Mouse (Mus musculus) mouse embryonic stem cell (cell line): Measurements from ENCODE around the gene Lypd3.
"Not testable (repeated sequence)": the region's sequence is repeated elsewhere in the genome, so short reads cannot be mapped to it uniquely, and the experiment has no call there.

Experiments used
- in situ Hi-C, 2 experiments: fragments of 300-500 bp; cut with MboI; formaldehyde crosslinking; loops; 1 replicate in 1 of 2; 3 replicates in 1 of 2; pipeline ENCODE4 v1.14.3; 2019 to 2020; ENCODE audit warnings: low sequenced_read_pairs in 2 of 2, low pct_unique_long_range_greater_than_20kb in 1 of 2, mixed read lengths in 1 of 2; ENCODE audit not compliant: unreplicated experiment in 1 of 2

The Lypd3 gene

DNA sequence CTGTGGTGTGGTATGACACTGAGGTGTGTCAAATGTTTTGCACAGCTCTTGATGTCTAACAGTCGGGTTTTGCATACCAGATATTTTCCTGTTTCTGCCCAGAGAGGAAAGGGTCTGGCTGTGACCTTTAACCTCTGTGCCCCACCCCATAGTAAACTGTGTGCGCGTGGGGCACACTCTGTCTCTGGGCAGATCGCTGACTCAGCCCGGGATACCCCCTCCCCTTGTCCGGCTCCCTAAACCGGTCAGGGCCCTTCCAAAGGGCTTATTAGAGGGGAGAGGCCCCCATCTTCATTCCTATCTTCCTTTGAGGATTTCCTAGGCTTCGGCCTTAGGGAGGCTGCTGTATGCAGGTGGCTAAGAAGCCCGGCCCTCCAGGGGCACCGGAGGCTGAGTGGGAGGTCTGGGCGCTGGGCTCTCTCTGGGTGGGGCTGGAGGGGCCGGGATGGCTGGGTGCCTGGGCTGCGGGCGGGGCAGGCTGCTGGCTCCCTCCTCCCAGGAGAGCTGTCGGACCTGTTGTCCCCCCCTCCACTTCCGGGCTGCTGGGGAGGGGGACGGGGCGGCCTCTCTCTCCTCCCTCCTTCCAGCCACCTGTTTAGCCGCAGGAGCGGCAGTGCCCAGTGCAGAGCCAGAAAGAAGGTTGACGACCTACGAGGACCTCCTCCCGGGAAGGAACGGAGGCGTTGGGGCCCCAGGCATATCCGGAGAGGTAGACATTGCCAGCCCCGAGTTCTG lies 26.0 kb upstream of the Lypd3 start, which contains the start of gene Phldb3:
Phldb3 (plus strand) TSS at position 620 of the 735 bp plus-strand sequence.
- in situ Hi-C loops: no loop called here

GRCm38 (mm10) chr7:24610879-24611494 lies 25.4 kb upstream of the Lypd3 start:
- in situ Hi-C loops: no loop called here

DNA sequence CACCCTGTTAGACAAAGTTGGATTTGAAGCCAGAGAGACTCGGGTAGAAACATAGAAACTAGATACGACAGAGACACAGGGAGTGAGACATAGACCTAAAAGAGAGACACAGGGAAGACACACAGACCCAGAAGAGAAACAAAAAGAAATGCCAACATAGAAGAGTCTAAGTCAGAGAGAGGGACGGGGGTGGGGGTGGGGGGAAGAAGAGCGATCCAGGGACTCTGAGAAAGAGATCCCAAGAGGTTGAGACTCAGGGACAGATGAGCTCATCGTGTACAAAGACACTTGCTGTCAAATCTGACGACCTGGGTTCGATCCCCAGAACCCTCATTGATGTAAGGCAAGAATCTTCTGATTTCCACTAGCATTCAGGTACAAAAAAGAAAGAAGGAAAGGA lies 24.6 kb upstream of the Lypd3 start:
- in situ Hi-C loops: no loop called here

DNA sequence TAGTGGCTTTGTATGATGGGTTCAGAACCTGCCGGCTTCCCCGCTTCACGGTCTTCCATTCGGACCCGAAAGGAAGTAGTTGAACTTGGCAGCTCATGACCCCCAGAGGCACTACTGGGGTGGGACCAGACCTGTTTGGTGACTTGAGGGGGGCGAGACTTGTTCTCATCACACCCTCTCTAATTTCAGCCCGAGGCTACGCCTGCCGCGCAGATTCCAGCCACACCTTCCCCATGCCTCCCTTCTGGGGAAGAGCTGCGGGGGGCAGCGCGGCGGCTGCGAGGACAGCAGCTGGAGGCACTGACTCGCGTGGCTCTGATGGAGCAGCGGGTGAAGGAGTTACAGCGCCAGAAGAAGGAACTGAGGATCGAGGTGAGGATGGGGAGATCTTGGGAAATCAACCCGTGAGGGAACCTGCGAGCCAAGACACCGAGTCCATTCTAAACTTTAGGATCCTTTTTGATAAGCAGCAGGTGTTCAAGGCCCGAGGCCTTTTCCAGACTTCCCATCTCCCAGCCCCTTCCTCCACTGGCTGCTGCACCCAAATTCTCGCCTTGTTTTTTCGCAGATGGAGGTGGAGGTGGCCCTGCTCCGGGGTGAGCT lies 23.9 kb upstream of the Lypd3 start:
- in situ Hi-C loops: no loop called here

DNA sequence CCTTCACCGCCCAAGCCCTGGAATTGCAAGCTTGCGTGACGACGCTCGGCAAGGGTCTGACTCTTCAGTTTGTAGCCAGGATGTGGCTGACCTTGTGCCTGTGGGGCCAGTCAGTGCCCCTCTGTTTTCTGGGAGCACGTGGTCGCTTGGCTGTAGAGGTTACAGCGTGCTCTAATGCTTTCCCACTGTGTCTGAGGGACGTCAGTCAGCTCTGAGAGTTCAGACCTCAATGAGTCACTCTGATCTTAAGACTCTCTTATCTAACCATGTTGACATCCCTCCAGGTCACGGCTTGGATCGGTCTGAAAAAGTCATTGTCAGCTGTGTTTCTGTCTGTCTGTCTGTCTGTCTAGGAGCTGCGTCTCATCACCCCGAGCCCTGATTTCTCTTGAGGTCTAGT lies 21.5 kb upstream of the Lypd3 start:
- in situ Hi-C loops: no loop called here

DNA sequence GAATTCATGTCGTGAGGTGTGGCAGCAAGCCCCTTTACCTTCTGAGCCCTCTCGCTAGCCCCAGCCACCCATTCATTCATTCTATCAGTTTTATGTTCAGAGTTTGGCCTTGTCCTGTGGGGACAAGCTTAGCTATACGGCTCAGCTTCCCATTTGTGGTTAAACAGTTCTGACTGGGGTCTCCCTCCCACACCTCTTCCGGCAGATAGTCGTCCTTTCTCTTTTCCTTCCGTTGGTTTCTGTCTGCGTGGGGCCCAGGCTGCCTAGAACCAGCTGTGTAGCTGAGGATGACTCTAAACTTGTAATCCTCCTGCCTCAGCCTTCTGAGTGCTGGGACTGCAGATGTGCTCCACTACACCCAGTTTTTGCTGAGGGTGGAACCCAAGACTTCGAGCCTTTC lies 18.6 kb upstream of the Lypd3 start:
- in situ Hi-C loops: no loop called here

DNA sequence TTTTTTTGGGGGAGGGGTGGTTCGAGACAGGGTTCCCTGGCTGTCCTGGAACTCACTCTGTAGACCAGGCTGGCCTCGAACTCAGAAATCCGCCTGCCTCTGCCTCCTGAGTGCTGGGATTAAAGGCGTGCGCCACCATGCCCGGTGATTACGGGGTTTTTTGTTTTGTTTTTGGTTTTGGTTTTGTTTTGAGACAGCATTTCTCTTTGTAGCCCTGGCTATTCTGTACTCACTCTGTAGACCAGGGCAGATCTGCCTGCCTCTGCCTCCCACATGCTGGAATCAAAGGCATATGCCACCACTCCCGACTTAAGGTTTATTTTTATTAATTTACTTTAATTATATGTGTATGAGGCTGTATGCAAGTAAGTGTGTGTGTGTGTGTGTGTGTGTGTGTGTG lies 18.0 kb upstream of the Lypd3 start:
- in situ Hi-C loops: not testable (repeated sequence)

DNA sequence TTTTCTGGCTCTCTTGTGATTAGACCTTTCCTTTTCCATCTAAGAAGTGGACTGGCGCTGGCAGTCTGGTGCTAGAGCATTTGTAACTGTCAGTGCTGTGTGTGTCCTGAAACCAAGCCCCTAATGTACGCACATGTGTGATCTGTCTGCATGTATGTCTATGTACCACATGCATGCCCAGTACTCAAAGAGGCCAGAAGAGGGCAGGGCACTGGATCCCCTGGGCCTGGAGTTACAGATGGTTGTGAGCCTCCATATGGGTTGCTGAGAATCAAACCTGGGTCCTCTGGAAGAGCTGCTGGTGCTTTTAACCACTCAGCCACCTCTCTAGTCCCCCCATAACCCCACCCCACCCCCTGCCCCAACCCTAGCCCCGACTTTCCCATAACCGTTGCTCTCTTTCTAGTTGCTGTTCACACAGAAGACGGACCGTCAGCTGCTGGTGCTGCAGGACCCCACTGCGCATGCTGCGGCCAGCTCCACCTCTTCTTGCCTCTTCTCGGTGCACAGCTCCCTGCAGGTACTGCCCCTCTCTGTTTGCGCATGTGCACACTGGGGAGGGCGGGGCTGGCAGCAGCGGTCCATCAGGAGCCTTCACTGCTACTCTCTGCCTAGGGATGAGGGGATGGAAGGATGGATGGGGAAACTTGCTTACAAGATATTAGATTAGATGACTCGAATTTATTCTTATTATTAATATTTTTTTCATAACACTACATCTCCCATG lies 16.5 kb upstream of the Lypd3 start:
- in situ Hi-C loops: no loop called here

DNA sequence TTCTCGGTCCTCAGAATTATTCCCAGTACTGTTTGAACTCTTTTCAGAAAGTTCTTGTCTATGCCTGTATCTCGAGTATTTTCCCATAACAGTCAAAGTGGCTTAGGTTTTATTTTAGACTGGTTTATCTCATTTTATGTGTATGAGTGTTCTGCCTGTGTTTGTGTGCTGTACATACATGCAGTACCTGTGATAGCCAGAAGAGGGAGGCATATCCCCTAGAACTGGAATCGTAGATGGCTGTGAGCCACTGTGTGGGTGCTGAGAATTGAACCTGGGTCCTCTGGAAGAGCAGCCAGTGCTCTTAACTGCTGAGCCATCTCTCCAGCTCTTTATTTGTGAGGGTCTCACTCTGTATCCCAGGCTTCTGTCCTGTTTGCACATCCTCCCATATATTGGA lies 15.2 kb upstream of the Lypd3 start:
- in situ Hi-C loops: no loop called here

GRCm38 (mm10) chr7:24622967-24623366 lies 13.4 kb upstream of the Lypd3 start:
- in situ Hi-C loops: no loop called here

DNA sequence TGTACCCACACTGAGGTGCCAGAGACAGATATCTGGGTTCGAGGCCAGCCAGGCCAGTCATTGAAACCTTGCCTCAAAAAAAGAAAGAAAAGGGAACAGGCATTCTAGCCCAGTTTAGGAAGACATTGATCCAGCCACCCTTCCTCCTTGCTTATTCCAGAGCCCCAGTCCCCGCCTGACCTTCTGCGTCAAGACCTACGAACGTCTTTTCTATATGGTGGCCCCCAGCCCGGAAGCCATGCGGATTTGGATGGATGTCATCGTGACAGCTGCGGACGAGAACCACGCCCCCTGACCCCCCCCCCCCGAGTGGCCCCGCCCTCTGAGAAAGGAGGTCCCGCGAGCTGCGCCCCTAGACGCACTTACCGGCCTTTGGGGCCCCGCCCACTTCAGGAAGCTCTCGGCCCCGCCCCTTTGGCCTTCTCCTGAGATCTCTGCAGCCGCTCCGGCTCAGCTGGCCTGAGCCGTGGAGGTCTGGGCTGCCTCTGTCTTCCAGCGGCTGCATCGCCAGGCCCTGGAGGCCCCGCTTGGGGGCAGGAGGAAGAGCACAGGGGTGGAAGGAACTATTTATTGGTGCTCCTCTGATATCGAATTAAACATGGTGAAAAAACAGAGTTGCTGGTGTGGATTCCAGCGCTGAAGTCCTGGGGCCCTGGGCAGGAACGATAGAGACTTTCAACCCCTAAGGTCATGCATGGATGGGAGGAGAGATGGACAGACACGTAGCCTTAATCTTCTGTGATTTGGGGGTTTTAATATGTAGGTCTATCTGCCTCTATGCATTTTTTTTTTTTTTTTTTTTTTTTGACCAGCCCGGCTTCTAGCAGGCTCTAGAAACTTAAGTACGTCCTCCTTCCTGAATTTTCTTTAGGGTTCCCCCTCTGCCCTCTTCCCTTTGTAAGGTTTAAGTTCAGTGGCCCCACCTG lies 7.4 kb upstream of the Lypd3 start:
- in situ Hi-C loops: no loop called here

- in situ Hi-C loops: no loop called here
Measured at GRCm38 (mm10) chr7:24629672-24630071, 6.7 kb upstream of the Lypd3 start.

DNA sequence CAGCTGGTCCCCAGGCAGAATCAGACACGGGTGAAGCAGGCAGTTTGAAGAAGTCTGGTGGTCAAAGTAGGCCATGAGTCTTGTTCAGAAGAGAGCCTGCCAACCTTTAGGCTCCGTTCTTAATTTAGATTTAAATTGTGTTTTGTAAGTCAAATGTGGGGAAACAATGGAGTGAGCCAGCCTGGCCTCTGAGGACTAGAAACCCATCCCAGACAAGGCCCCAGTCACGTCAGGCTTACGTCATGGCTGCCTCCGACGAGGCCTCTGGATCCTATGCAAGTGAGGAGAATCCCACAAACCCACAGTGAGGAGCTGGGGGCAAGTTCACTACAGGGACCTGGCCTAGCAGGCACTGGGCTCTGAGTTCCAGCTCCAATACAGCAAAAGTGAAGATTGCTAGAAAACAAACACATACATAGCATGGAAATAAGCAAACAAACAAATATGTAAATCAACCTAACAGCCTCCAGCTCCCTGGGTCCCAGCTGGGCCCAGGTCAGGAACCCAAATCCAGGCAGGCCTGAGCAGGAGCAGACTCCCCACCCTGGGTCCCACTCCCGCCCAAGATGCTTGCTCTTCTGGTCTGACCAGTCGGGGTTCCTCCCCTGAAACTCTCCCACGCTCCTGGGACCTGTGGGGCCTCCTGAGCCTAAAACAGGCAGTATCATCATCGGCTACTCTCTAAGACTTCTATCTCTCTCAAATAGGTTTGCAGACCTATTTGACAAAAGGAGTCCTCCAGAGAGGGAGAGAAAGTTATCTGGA lies 6.1 kb upstream of the Lypd3 start:
- in situ Hi-C loops: no loop called here

DNA sequence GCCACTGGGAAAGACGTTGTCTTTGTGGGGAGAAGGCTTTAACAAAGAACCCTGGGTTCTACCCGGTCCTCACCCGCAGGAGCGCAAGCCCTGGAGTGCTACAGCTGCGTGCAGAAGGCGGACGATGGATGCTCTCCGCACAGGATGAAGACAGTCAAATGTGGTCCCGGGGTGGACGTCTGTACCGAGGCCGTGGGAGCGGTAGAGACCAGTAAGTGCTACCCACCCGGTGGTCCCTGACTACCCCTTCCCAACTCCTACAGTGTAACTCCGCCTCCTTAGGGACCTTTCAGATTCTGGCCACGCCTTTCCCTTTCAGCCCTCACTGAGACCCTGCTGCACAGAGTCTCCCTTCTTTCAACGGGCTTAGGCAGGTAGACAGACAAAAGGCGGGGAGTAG lies 696 bp downstream of the Lypd3 start:
- in situ Hi-C loops: no loop called here

DNA sequence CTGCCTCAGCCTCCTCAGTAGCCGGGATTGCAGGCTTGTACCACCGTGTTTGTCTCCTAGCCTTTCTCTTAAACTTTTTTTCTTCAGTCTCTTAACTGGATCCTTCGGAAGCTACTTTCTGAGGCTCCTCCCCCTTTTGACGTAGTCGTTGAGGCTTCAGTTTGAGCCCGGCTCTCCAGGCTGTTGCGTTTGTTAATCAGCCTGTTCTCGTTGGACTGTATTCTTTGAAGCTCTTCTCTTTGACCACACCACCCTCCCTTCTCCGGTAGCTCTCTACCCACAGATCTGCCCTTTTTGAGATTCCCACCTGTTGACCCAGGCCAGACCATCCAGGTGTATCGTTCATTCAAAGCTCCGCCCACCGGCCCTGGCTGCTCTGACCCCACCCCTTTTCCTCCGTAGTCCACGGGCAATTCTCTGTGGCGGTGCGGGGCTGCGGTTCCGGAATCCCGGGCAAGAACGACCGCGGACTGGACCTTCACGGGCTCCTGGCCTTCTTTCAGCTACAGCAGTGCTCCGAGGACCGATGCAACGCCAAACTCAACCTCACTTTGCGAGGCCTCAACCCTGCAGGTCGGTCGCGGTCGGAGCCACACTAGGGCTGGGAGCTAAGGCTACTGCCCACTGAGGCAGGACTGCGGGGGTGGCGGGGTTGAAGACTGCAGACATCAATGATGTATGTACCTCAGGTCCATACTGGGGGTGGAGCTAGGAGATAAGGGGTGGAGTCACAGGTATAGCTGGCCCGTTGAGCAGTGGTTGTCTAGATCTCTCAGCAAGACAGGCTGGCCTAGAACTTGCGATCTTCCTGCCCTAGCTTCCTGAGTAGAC lies 1.9 kb downstream of the Lypd3 start:
- in situ Hi-C loops: no loop called here

GRCm38 (mm10) chr7:24640450-24640849 lies 4.1 kb downstream of the Lypd3 start:
- in situ Hi-C loops: no loop called here

- in situ Hi-C loops: no loop called here
Measured at GRCm38 (mm10) chr7:24642491-24642890, 6.1 kb downstream of the Lypd3 start.
